Mouse (Mus musculus): ENCODE measurements around the gene Dnttip2. TPM values are rescaled to one million over a fixed set of nuclear protein-coding genes. Genes with fewer than 3 reads are reported as not detected.
"Not testable (repeated sequence)": the region's sequence is repeated elsewhere in the genome, so short reads cannot be mapped to it uniquely, and the experiment has no call there.

Gene Dnttip2
- polyA plus RNA-seq, 1 experiment from 2014 or later = 42.4 TPM

DNA sequence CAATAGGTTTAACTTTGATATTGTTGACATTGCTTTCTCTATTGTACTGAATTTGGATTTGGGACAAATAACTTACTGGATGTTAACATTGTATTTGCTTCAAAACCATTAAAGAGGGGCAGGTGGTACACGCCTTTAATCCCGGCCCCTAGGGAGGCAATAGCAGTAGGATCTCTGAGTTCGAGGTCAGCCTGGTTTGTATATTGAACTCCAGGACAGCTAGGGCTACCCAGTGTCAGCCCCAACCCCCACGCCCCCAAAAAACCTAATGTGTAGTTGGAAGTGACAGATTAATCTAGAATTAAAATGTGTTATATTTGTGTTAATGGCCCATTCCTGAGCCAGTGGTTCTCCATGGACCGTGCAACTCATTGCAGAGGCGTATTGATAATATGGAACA, 27.8 kb upstream of the Dnttip2 start:
- H3K27ac ChIP-seq (ENCODE audit: low read length) = peak overlapping the region; percentile 12
- H3K4me1 ChIP-seq (ENCODE audit: control insufficient read depth, insufficient read depth, low read length) = peaks cover 15% of the 10 kb centered on the region
- peak overlapping the region; percentile 66 for H3K4me2 ChIP-seq (ENCODE audit: low read depth, low read length)
- no peaks in the 10 kb centered on the region for H3K27me3 ChIP-seq (ENCODE audit: control insufficient read depth, insufficient read depth, low read length)
- WGBS = 30% methylated on average over 6 of the region's 6 CpGs
- no peak for ATAC-seq (replicated peaks; ENCODE audit: extremely low read depth, insufficient read depth, low FRiP score)
- no peaks in the 10 kb centered on the region for H3K36me3 ChIP-seq (ENCODE audit: control insufficient read depth, insufficient read depth)
- peak overlapping the region; percentile 95 for H3K4me3 ChIP-seq (ENCODE audit: low read length)
- peak overlapping the region; percentile 94 for H3K9ac ChIP-seq (ENCODE audit: low read length)
- no peaks in the 10 kb centered on the region for H3K9me3 ChIP-seq (replicated peaks; ENCODE audit: control insufficient read depth, low read length)

DNA sequence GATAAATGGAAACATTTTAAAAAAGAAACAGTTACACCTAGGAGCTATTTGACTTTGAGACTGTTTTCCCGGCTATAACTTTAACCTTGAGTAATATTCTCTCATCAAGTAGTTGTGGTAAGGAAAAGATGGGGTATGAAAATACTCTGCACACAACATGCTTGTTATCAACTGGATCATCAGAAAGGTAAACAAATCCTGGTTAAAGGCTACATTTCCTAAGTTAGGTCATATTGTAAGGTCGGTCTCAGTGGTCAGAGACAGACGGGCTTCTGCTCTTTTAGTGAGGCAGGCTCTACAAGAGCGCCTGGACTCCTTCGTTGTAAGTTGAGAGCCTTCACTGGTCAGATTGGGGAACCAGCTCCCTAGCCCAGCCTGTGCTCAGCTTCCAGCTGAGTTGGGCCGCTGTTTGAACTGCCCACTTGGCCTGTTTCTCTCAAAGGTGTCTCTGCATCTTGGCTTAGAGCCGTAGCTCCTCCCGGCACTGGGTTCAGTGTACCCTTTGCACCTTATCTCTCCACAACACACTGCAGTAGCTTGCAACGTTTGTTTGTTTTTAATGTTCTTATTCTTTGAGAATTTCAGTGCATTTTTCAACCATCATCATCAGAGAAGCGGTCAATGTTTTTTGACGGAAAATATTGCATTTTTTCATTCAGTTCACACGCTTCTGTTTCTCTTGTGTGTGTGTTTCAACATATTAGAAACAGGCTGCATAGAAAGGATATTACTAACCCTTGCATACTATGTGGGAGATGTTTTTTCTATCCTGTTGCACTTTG, 27.0 kb upstream of the Dnttip2 start:
- WGBS = 46% methylated on average over 12 of the region's 12 CpGs
- Histone ChIP-seq H3K36me3 (ENCODE audit: control insufficient read depth, insufficient read depth) (no peaks in the 10 kb centered on the region), H3K4me2 (ENCODE audit: low read depth, low read length) (peak overlapping the region; percentile 66), H3K4me1 (ENCODE audit: control insufficient read depth, insufficient read depth, low read length) (peaks cover 15% of the 10 kb centered on the region), H3K27me3 (ENCODE audit: control insufficient read depth, insufficient read depth, low read length) (no peaks in the 10 kb centered on the region), H3K9ac (ENCODE audit: low read length) (peak overlapping the region; percentile 40), H3K27ac (ENCODE audit: low read length) (peak overlapping the region; percentile 20; the same call in 1 of the 2 replicates), H3K9me3 (replicated peaks; ENCODE audit: control insufficient read depth, low read length) (no peaks in the 10 kb centered on the region), H3K4me3 (ENCODE audit: low read length) (peak overlapping the region; percentile 24)
- ATAC-seq (replicated peaks; ENCODE audit: extremely low read depth, insufficient read depth, low FRiP score) = no peak

DNA sequence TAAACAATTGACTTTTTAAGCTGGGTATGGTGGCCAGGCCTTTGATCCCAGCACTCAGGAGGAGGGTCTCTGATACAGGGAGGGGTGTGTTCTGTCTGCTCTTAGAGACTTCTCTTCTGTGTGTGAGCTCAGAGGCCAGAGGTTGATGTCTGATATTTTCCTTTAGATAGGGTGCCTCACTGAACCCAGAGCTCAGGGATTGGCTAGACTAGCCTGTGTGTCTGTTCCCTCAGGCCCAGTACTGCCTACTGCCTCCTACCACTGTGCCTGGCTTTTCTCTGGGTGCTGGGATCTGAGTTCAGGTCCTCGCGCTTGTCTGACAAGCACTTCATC, 26.5 kb upstream of the Dnttip2 start:
- Histone ChIP-seq H3K36me3 (ENCODE audit: control insufficient read depth, insufficient read depth) (no peaks in the 10 kb centered on the region), H3K27ac (ENCODE audit: low read length) (no peak overlapping the region), H3K4me3 (ENCODE audit: low read length) (no peak overlapping the region), H3K4me2 (ENCODE audit: low read depth, low read length) (no peak overlapping the region; the same call in 1 of the 2 replicates), H3K9me3 (replicated peaks; ENCODE audit: control insufficient read depth, low read length) (no peaks in the 10 kb centered on the region), H3K9ac (ENCODE audit: low read length) (no peak overlapping the region), H3K4me1 (ENCODE audit: control insufficient read depth, insufficient read depth, low read length) (peaks cover 15% of the 10 kb centered on the region), H3K27me3 (ENCODE audit: control insufficient read depth, insufficient read depth, low read length) (no peaks in the 10 kb centered on the region)
- no peak for ATAC-seq (replicated peaks; ENCODE audit: extremely low read depth, insufficient read depth, low FRiP score)
- WGBS = 89% methylated on average over 2 of the region's 2 CpGs

DNA sequence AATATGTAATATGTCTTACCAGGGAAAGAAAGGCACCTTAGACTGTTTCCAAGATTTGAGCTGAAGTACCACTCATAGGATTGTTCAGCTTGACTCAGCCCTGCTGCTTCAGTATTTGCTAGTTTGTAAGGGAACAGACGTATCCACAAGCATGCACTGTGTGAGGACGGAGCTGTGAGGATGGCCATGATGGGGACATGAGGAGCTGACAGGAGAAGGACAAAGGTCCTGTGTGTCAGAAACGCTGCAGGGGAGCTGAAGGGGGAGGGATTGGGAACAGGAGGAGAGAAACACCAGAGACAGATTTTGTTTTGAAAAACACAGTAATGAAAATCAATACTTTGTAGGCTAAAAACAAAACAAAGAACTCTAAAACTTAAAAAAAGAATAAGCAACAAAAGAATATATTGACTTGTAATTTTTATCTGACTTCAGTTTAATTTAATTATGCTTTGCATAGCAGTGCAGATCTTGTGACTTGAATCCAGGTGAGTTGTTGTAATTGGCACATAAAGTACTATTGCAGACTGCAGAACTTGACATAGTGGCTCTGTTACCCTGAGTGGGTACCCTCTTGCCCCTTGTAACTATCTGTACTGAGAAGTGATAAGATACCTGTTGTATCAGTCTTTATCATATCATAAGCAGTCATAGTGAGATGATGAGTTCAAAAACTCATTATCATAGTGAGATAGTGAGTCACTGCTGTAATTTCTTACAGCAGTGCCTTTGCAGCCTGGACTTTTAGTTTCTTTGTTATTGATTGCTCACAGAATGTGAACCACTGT, 21.5 kb upstream of the Dnttip2 start:
- no peaks in the 10 kb centered on the region for H3K9me3 ChIP-seq (replicated peaks; ENCODE audit: control insufficient read depth, low read length)
- H3K9ac ChIP-seq (ENCODE audit: low read length) = no peak overlapping the region
- ATAC-seq (replicated peaks; ENCODE audit: extremely low read depth, insufficient read depth, low FRiP score) = no peak
- H3K4me2 ChIP-seq (ENCODE audit: low read depth, low read length) = no peak overlapping the region
- H3K4me1 ChIP-seq (ENCODE audit: control insufficient read depth, insufficient read depth, low read length) = no peaks in the 10 kb centered on the region; the same call in 1 of the 2 replicates
- 43% methylated on average over 3 of the region's 3 CpGs for WGBS
- no peak overlapping the region for H3K4me3 ChIP-seq (ENCODE audit: low read length)
- no peaks in the 10 kb centered on the region for H3K27me3 ChIP-seq (ENCODE audit: control insufficient read depth, insufficient read depth, low read length)
- H3K36me3 ChIP-seq (ENCODE audit: control insufficient read depth, insufficient read depth) = no peaks in the 10 kb centered on the region
- H3K27ac ChIP-seq (ENCODE audit: low read length) = no peak overlapping the region

DNA sequence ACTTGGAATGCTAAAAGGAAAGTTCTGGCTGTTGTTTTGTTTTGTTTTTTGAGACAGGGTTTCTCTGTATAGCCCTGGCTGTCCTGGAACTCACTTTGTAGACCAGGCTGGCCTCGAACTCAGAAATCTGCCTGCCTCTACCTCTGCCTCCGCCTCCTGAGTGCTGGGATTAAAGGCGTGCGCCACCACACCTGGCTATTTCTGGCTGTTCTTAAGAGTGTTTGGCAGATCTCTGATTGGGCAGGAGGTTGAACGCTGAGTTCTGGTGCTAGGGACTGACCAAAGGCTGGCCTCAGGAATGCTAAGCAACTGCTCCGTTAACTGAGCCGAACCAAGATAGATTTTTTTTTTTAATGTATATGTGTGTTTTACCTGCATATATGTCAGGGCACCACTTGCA, 20.1 kb upstream of the Dnttip2 start:
- not testable (repeated sequence) for H3K4me1 ChIP-seq (ENCODE audit: control insufficient read depth, insufficient read depth, low read length); H3K36me3 ChIP-seq (ENCODE audit: control insufficient read depth, insufficient read depth); H3K4me2 ChIP-seq (ENCODE audit: low read depth, low read length); H3K9ac ChIP-seq (ENCODE audit: low read length); ATAC-seq (replicated peaks; ENCODE audit: extremely low read depth, insufficient read depth, low FRiP score); H3K4me3 ChIP-seq (ENCODE audit: low read length); H3K27ac ChIP-seq (ENCODE audit: low read length); H3K9me3 ChIP-seq (replicated peaks; ENCODE audit: control insufficient read depth, low read length); H3K27me3 ChIP-seq (ENCODE audit: control insufficient read depth, insufficient read depth, low read length)
- 68% methylated on average over 7 of the region's 7 CpGs for WGBS

DNA sequence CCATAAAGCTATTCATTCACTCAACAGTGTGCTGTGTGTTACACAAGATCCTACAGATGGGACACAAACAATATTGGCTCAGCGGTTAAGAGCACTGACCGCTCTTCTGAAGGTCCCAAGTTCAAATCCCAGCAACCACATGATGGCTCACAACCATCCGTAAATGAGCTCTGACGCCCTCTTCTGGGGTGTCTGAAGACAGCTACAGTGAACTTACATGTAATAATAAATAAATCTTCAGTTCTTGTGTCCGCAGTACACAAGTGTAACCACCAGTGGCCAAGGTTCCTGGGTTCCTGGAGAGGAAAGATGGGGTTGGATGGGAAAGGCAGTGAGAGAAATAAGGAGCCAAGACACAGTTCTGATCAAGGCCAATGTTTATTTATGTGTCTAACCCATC, 4.2 kb upstream of the Dnttip2 start:
- Histone ChIP-seq H3K4me3 (ENCODE audit: low read length) (no peak overlapping the region), H3K4me1 (ENCODE audit: control insufficient read depth, insufficient read depth, low read length) (peaks cover 2% of the 10 kb centered on the region), H3K9ac (ENCODE audit: low read length) (no peak overlapping the region), H3K9me3 (replicated peaks; ENCODE audit: control insufficient read depth, low read length) (no peaks in the 10 kb centered on the region), H3K27ac (ENCODE audit: low read length) (no peak overlapping the region), H3K36me3 (ENCODE audit: control insufficient read depth, insufficient read depth) (peaks cover 5% of the 10 kb centered on the region; the same call in 1 of the 2 replicates), H3K4me2 (ENCODE audit: low read depth, low read length) (no peak overlapping the region), H3K27me3 (ENCODE audit: control insufficient read depth, insufficient read depth, low read length) (no peaks in the 10 kb centered on the region)
- 69% methylated on average over 5 of the region's 5 CpGs for WGBS
- no peak for ATAC-seq (replicated peaks; ENCODE audit: extremely low read depth, insufficient read depth, low FRiP score)

DNA sequence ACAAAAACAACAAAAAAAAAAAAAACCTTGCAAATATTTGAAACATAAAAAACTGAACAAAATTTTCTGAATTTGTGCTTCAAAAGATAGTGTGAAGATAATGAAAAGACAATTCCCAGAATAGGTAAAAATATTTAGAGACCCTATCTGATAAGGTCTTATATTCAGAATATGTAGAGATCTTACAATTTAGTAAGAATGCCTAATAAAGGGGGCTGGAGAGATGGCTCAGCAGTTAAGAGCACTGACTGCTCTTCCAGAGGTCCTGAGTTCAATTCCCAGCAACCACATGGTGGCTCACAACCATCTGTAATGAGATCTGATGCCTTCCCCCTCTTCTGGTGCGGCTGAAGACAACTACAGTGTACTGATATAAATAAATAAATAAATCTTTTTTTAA, 1.6 kb upstream of the Dnttip2 start:
- peaks cover 25% of the 10 kb centered on the region for H3K4me1 ChIP-seq (ENCODE audit: control insufficient read depth, insufficient read depth, low read length)
- ATAC-seq (replicated peaks; ENCODE audit: extremely low read depth, insufficient read depth, low FRiP score); H3K4me3 ChIP-seq (ENCODE audit: low read length): not testable (repeated sequence)

DNA sequence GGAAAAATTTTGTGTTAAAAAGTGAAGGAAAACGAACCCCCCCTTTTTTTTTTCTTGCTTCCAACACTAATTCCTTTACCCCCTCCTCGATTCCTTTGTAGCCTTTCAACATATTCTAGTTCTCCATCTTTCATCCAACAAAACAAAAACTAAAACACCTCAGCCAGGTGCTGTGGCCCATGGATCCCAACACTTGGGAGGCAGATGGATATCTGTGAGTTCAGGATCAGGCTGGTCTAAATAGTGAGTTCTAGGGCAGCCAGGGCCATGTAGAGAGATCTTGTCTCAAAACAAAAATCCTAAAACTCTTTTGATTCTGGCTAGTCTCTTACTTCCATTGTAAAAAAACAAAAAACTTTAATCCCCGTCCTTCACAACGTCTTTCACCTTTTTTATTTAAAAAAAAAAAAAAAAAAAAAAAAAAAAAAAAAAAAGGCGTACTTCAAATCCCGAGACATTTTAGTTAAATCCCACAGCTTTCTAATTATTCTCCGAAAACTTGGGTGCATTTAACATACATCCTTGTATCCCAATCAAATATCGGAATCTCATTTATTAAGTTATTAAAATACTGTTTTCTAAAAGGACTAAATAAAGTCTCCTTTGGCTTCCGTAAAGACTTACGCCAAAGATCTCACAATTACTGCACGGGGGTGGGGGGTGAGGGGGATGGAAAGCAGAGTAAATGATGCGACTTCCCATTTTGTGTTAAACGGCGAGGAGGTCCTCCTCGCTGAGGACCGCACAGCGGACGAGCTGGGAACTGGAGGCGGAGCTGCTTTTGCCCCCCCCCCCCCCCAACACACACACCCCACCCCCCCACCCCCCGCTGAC, 564 bp upstream of the Dnttip2 start:
- WGBS = 10% methylated on average over 19 of the region's 20 CpGs
- Histone ChIP-seq H3K4me3 (ENCODE audit: low read length) (peak overlapping the region; percentile 100), H3K27ac (ENCODE audit: low read length) (no peak overlapping the region; the same call in 1 of the 2 replicates), H3K27me3 (ENCODE audit: control insufficient read depth, insufficient read depth, low read length) (no peaks in the 10 kb centered on the region), H3K9ac (ENCODE audit: low read length) (peak overlapping the region; percentile 98), H3K9me3 (replicated peaks; ENCODE audit: control insufficient read depth, low read length) (no peaks in the 10 kb centered on the region), H3K4me2 (ENCODE audit: low read depth, low read length) (peak overlapping the region; percentile 62), H3K36me3 (ENCODE audit: control insufficient read depth, insufficient read depth) (peaks cover 31% of the 10 kb centered on the region), H3K4me1 (ENCODE audit: control insufficient read depth, insufficient read depth, low read length) (peaks cover 34% of the 10 kb centered on the region)
- no peak for ATAC-seq (replicated peaks; ENCODE audit: extremely low read depth, insufficient read depth, low FRiP score)

More for the DNA sequence above, 1.6 kb upstream of the Dnttip2 start:
- 67% methylated on average over 1 of the region's 1 CpGs for WGBS
- peaks cover 22% of the 10 kb centered on the region for H3K36me3 ChIP-seq (ENCODE audit: control insufficient read depth, insufficient read depth)
- not testable (repeated sequence) for H3K27me3 ChIP-seq (ENCODE audit: control insufficient read depth, insufficient read depth, low read length); H3K27ac ChIP-seq (ENCODE audit: low read length); H3K4me2 ChIP-seq (ENCODE audit: low read depth, low read length); H3K9ac ChIP-seq (ENCODE audit: low read length); H3K9me3 ChIP-seq (replicated peaks; ENCODE audit: control insufficient read depth, low read length)
